Comparison of ENCODE assay signal across 22 mouse cellular contexts in the genomic region with DNA sequence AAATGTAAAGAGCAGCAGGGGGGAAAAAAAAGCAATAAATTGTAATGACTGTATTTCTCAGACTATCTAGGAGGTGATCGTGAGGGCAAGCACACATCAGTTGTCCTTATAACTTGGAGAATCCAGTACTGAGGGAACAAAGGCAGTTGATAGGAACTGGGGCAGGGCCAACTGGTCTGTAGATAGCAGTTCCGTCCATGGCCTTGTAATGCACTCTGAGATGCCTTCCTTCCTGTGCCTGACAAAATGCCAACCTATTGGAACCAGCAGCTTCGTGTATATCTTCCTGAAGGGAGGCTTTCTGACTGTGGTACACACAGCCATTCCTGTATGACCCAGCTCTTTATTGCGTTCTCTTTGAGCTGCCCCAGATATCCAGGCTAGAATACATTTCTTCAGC. TPM values are rescaled to one million over a fixed set of nuclear protein-coding genes. Genes with fewer than 3 reads are reported as not detected.
DNase-seq lines count a peak whose midpoint lies in the region; ATAC-seq and TF ChIP-seq lines count a peak whose summit lies in the region.
"Had no signal": no experiment of that assay in that cellular context is flagged by ENCODE, and none has a peak within 500 bp of the region (broad histone marks: within the 10 kb centered on the region; RNA-seq: fewer than 3 reads in every experiment).

No protein-coding gene starts in this region.

- H3K9ac ChIP-seq in forebrain, embryonic 16.5 days (replicated peaks; ENCODE audit: low read depth, low read length): no peak overlapping the region
- H3K9ac ChIP-seq in kidney, embryonic 14.5 days (ENCODE audit: low read depth, low read length): no peak overlapping the region
- H3K9ac ChIP-seq: embryonic facial prominence, embryonic 15.5 days; heart, embryonic 15.5 days; intestine, embryonic 15.5 days; liver, embryonic 12.5 days; lung, embryonic 14.5 days; midbrain, embryonic 12.5 days had no signal

- TF ChIP-seq CTCF in gastrocnemius, adult 2 months (IDR thresholded peaks at IDR 0.05): no peak

- DNase-seq in forebrain, embryonic 10.5 days (ENCODE audit: extremely low spot score, low spot score): no peak
- DNase-seq in kidney, postnatal 10 days: peak; percentile 35
- peak; percentile 42 for DNase-seq in testis, postnatal 14 days (ENCODE audit: low spot score)
- no peak for DNase-seq in testis, postnatal 10 days (ENCODE audit: low spot score)
- DNase-seq in gastrocnemius, adult 2 months: no peak
- DNase-seq: embryo, embryonic 11 days; heart, adult 11 months; left cerebral cortex, postnatal 4 days; lung, embryonic 14.5 days; thymus, postnatal 36 days had no signal

- H3K27me3 ChIP-seq in forebrain, embryonic 10.5 days (ENCODE audit: poor library complexity, severe bottlenecking): peaks cover 4% of the 10 kb centered on the region; the same call in 1 of the 2 replicates
- no peaks in the 10 kb centered on the region for H3K27me3 ChIP-seq in forebrain, embryonic 16.5 days (replicated peaks; ENCODE audit: control insufficient read depth, insufficient read depth, low read length)
- no peaks in the 10 kb centered on the region for H3K27me3 ChIP-seq in kidney, embryonic 14.5 days (ENCODE audit: control insufficient read depth, insufficient read depth, low read length)
- H3K27me3 ChIP-seq: CH12.LX; embryonic facial prominence, embryonic 15.5 days; heart, embryonic 15.5 days; intestine, embryonic 15.5 days; liver, embryonic 12.5 days had no signal

- H3K27ac ChIP-seq in forebrain, embryonic 10.5 days: peak overlapping the region; percentile 44; the same call in 1 of the 2 replicates
- H3K27ac ChIP-seq in forebrain, embryonic 16.5 days (ENCODE audit: low read length): no peak overlapping the region
- H3K27ac ChIP-seq in kidney, embryonic 14.5 days (ENCODE audit: low read depth, low read length): no peak overlapping the region
- H3K27ac ChIP-seq in gastrocnemius, adult 2 months: no peak overlapping the region
- H3K27ac ChIP-seq: embryonic facial prominence, embryonic 15.5 days; heart, embryonic 15.5 days; hindbrain, embryonic 10.5 days; intestine, embryonic 15.5 days; kidney, postnatal 0 days; liver, embryonic 12.5 days; macrophage; midbrain, embryonic 12.5 days had no signal

- no peaks in the 10 kb centered on the region for H3K9me3 ChIP-seq in forebrain, embryonic 10.5 days
- H3K9me3 ChIP-seq in forebrain, embryonic 16.5 days (ENCODE audit: control insufficient read depth, low read length): no peaks in the 10 kb centered on the region
- H3K9me3 ChIP-seq in kidney, embryonic 14.5 days (ENCODE audit: control insufficient read depth, low read length): no peaks in the 10 kb centered on the region
- H3K9me3 ChIP-seq: embryonic facial prominence, embryonic 15.5 days; heart, embryonic 15.5 days; hindbrain, embryonic 10.5 days; intestine, embryonic 15.5 days; liver, embryonic 12.5 days; midbrain, embryonic 12.5 days had no signal

- WGBS in forebrain, embryonic 10.5 days: 85% methylated on average over 4 of the region's 4 CpGs
- WGBS in forebrain, embryonic 16.5 days: 78% methylated on average over 4 of the region's 4 CpGs
- 74% methylated on average over 4 of the region's 4 CpGs for WGBS in kidney, embryonic 14.5 days

- intact Hi-C loops in gastrocnemius, adult 2 months (cut with DNase I): no loop called here

- H3K4me1 ChIP-seq in forebrain, embryonic 10.5 days: peaks cover 74% of the 10 kb centered on the region
- H3K4me1 ChIP-seq in forebrain, embryonic 16.5 days (replicated peaks; ENCODE audit: control insufficient read depth, insufficient read depth, low read length): peaks cover 26% of the 10 kb centered on the region
- peaks cover 18% of the 10 kb centered on the region for H3K4me1 ChIP-seq in kidney, embryonic 14.5 days (ENCODE audit: control insufficient read depth, insufficient read depth, low read length)
- H3K4me1 ChIP-seq: liver, embryonic 12.5 days had no signal

- ATAC-seq in forebrain, embryonic 16.5 days: no peak
- ATAC-seq in kidney, embryonic 14.5 days (ENCODE audit: low FRiP score, low TSS enrichment): no peak
- ATAC-seq: intestine, embryonic 15.5 days; liver, embryonic 12.5 days had no signal

- H3K36me3 ChIP-seq in forebrain, embryonic 10.5 days (replicated peaks): peaks cover 23% of the 10 kb centered on the region
- no peaks in the 10 kb centered on the region for H3K36me3 ChIP-seq in forebrain, embryonic 16.5 days (ENCODE audit: control insufficient read depth, insufficient read depth)
- H3K36me3 ChIP-seq in kidney, embryonic 14.5 days (ENCODE audit: control insufficient read depth, insufficient read depth, low read length): 0 out of 2 replicates have a peak, but pooled peaks cover 3% of the 10 kb centered on the region
- H3K36me3 ChIP-seq: heart, embryonic 15.5 days; intestine, embryonic 15.5 days; liver, embryonic 12.5 days; midbrain, embryonic 12.5 days had no signal

- no peak overlapping the region for H3K4me3 ChIP-seq in forebrain, embryonic 10.5 days
- no peak overlapping the region for H3K4me3 ChIP-seq in forebrain, embryonic 16.5 days (replicated peaks; ENCODE audit: low read length)
- no peak overlapping the region for H3K4me3 ChIP-seq in kidney, embryonic 14.5 days (ENCODE audit: low read length)
- no peak overlapping the region for H3K4me3 ChIP-seq in gastrocnemius, adult 2 months
- H3K4me3 ChIP-seq: embryonic facial prominence, embryonic 15.5 days; heart, embryonic 15.5 days; hindbrain, embryonic 10.5 days; intestine, embryonic 15.5 days; liver, embryonic 12.5 days; midbrain, embryonic 12.5 days; myocyte had no signal

- no peak overlapping the region for H3K4me2 ChIP-seq in forebrain, embryonic 16.5 days (ENCODE audit: low read length)
- H3K4me2 ChIP-seq in kidney, embryonic 14.5 days (replicated peaks; ENCODE audit: low read depth, low read length): no peak overlapping the region
- H3K4me2 ChIP-seq: embryonic facial prominence, embryonic 15.5 days; heart, embryonic 15.5 days; intestine, embryonic 15.5 days; liver, embryonic 12.5 days; lung, embryonic 14.5 days; midbrain, embryonic 12.5 days had no signal

RNA-seq across cellular contexts. Expression of gene Ptn, which starts 27.5 kb away (rescaled TPM):
- 142 and 150 TPM in 2 replicates for polyA plus RNA-seq in forebrain, embryonic 10.5 days (2016; fragmentation: Nextera tagmentation; extraction: Ambion mirVana)
- polyA plus RNA-seq in forebrain, embryonic 16.5 days (2015; fragmentation: Nextera tagmentation; extraction: Ambion mirVana): 472 and 585 TPM in 2 replicates
- 293 and 358 TPM in 2 replicates for polyA plus RNA-seq in kidney, embryonic 14.5 days (2014; fragmentation: Nextera tagmentation; extraction: Ambion mirVana)
- 1 to 10 TPM in 1 of 2 experiments, under 1 TPM in 1; 0.59 to 1.6 TPM for total RNA-seq in gastrocnemius, adult 2 months (2021)
- total RNA-seq: CH12.LX had no signal

Comparison
In these comparisons a context has a peak if more than half of its experiments do, and no peak if none do; other contexts are left out.
1. DNase-seq: peak in kidney, postnatal 10 days (single experiment) and testis, postnatal 14 days (single experiment); none in forebrain, embryonic 10.5 days (single experiment), testis, postnatal 10 days (single experiment) and gastrocnemius, adult 2 months (single experiment).